Mouse (Mus musculus) neural tube, embryonic 12.5 days (tissue): ENCODE data around the gene Faah. TPM values are rescaled to one million over a fixed set of nuclear protein-coding genes. Genes with fewer than 3 reads are reported as not detected.

Source experiments
- ATAC-seq: fragments of 200-750 bp; cut with Nextera tagmentation; 2 replicates; pipeline ENCODE4 v1.8.0; 2017; ENCODE audit warnings: low read depth, mild to moderate bottlenecking, moderate TSS enrichment, moderate library complexity; ENCODE audit not compliant: low FRiP score
- H3K27ac ChIP-seq: fragments of 300-500 bp; sonication (generic); 2 replicates; pipeline ENCODE4 v1.5.1; 2016
- H3K27me3 ChIP-seq: fragments of 300-500 bp; sonication (generic); replicated peaks from 2 replicates; pipeline ENCODE4 v1.6.1; 2016; ENCODE audit warnings: mild to moderate bottlenecking
- H3K36me3 ChIP-seq: fragments of 300-500 bp; sonication (generic); 2 replicates; pipeline ENCODE4 v1.6.1; 2016; ENCODE audit warnings: mild to moderate bottlenecking
- H3K4me1 ChIP-seq: fragments of 300-500 bp; sonication (generic); 2 replicates; pipeline ENCODE4 v1.6.1; 2016
- H3K4me2 ChIP-seq: fragments of 300-500 bp; sonication (generic); replicated peaks from 2 replicates; pipeline ENCODE4 v1.6.1; 2016; ENCODE audit warnings: mild to moderate bottlenecking
- H3K4me3 ChIP-seq: fragments of 300-500 bp; sonication (generic); 2 replicates; pipeline ENCODE4 v1.5.1; 2016
- H3K9ac ChIP-seq: fragments of 300-500 bp; sonication (generic); 2 replicates; pipeline ENCODE4 v1.6.1; 2016; ENCODE audit warnings: mild to moderate bottlenecking
- H3K9me3 ChIP-seq: fragments of 300-500 bp; sonication (generic); 2 replicates; pipeline ENCODE4 v1.6.1; 2016; ENCODE audit warnings: mild to moderate bottlenecking
- WGBS: fragments of 180-500 bp; shearing (Covaris S2); methylation state at CpG from one replicate; pipeline ENCODE4 v1.1.7; 2016; 5-methylcytosine and 5-hydroxymethylcytosine counted together
- polyA plus RNA-seq: library from polyadenylated mRNA; unstranded; fragments of >200 nt; fragmentation: Nextera tagmentation; extraction: Ambion mirVana; gene quantifications from 2 replicates; pipeline ENCODE4 v1.2.1, GENCODE M21; 2016

The Faah gene
- polyA plus RNA-seq, 1 experiment from 2014 or later: 5.8 TPM

DNA sequence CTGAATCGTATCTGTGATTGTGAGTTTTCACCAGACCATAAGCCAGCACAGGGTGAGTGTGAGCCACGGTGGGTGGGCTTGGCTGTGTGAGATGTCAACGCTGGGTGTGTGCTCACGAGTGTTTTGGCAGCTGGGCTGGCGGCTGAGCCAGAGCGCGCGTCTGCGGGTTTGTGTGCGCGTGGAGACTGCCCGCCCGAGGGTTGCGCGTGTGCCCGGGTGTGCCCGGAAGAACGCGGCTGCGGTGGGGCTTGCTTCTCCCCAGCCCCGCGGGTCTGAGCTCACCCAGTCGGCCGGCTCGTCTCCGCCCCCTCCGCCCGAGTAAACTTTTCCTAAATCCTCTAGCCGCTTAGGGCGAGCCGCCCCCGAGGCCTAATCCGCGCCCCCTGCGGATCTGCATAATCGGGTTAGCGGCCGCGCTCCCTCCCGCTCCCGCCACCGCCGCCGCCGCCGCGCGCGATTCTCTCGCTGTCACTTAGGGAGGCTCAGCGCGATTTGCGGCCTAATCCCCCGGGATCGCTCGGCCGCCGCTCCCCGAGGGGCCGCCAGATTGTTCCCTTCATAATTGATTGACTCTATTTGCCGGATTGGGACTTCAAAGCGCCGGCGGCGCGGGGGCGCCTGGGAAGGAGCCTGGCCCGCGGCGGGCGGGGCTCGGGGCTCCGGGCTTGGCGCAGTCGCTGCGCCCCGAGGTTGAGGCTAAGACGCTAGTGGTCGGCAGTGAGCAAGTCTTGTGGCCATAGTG is 54.9 kb downstream of the Faah start:
- H3K36me3 ChIP-seq: no peaks in the 10 kb centered on the region
- H3K9me3 ChIP-seq: no peaks in the 10 kb centered on the region
- H3K4me2 ChIP-seq: peak overlapping the region; percentile 86
- H3K9ac ChIP-seq: peak overlapping the region; percentile 55
- H3K4me3 ChIP-seq: peak overlapping the region; percentile 39
- peaks cover 29% of the 10 kb centered on the region for H3K4me1 ChIP-seq
- peak; percentile 62 for ATAC-seq
- under 1% methylated on average over 79 of the region's 79 CpGs for WGBS
- H3K27me3 ChIP-seq: peaks cover 95% of the 10 kb centered on the region
- no peak overlapping the region for H3K27ac ChIP-seq

DNA sequence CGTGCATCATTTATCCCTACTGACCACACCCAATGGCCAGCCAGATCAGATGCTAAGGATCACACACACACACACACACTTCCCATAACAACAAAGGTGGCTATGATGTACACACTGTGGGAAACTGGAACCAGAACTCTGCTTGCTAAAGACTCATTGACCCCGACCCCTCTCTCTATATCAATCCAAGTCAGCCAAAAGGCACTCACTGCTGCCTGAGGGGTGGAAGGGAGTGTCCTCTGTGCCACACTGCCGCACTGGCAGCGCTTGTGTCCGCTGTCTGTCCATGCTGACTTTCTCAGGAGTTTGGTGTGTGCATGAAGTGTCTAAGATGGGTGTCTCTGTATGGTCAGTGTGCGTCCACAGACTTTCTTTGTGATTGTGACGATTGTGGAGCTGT is 55.7 kb downstream of the Faah start:
- no peaks in the 10 kb centered on the region for H3K9me3 ChIP-seq
- H3K4me3 ChIP-seq: peak overlapping the region; percentile 39; the same call in 1 of the 2 replicates
- peaks cover 95% of the 10 kb centered on the region for H3K27me3 ChIP-seq
- no peak overlapping the region for H3K27ac ChIP-seq
- WGBS: 10% methylated on average over 7 of the region's 7 CpGs
- H3K36me3 ChIP-seq: no peaks in the 10 kb centered on the region
- H3K4me2 ChIP-seq: peak overlapping the region; percentile 86
- H3K9ac ChIP-seq: no peak overlapping the region
- H3K4me1 ChIP-seq: peaks cover 29% of the 10 kb centered on the region
- ATAC-seq: peak; percentile 15; the same call in 1 of the 2 replicates

DNA sequence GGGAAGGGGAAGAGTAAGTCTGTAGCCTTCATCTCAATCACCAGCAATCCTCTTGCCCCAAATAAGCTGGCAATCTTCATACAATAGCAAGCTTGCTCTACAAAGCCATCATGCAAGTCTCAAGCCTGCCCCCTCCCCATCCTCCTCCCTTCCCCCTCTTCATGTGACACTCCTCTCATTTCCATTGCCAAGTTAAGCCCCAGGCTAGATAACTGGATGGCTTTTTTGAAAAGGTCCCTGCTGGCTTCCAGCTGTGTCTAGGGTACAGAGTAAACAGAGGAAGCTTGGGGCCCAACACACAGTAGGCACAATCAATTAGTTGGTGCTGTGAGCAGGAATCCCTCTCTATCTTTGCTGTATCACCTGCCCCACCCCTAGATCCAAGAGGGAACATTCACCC is 58.2 kb downstream of the Faah start:
- Histone ChIP-seq H3K27me3 (peaks cover 94% of the 10 kb centered on the region), H3K4me3 (no peak overlapping the region), H3K36me3 (no peaks in the 10 kb centered on the region), H3K9ac (no peak overlapping the region), H3K27ac (no peak overlapping the region), H3K4me2 (no peak overlapping the region), H3K4me1 (peaks cover 32% of the 10 kb centered on the region), H3K9me3 (no peaks in the 10 kb centered on the region)
- no peak for ATAC-seq

DNA sequence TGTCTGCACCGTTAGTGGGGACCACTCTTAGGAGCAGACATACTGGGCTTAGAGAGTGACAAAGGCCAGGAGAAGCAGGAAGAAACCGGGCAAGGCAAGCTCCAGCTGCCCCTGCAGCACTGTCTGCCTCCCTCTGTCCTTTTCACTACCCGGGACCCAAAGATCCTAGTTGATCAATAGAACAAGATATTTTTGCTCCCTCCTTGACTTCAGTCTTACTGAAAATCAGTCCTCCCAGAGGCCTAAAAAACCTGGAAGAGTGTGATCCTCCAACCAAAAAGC is 62.3 kb downstream of the Faah start:
- no peak for ATAC-seq
- Histone ChIP-seq H3K9ac (no peak overlapping the region), H3K27ac (no peak overlapping the region), H3K4me1 (peaks cover 8% of the 10 kb centered on the region), H3K9me3 (no peaks in the 10 kb centered on the region), H3K4me3 (peak overlapping the region; percentile 7; the same call in 1 of the 2 replicates), H3K36me3 (no peaks in the 10 kb centered on the region), H3K27me3 (peaks cover 97% of the 10 kb centered on the region), H3K4me2 (peak overlapping the region; percentile 48)
- 5% methylated on average over 3 of the region's 3 CpGs for WGBS

DNA sequence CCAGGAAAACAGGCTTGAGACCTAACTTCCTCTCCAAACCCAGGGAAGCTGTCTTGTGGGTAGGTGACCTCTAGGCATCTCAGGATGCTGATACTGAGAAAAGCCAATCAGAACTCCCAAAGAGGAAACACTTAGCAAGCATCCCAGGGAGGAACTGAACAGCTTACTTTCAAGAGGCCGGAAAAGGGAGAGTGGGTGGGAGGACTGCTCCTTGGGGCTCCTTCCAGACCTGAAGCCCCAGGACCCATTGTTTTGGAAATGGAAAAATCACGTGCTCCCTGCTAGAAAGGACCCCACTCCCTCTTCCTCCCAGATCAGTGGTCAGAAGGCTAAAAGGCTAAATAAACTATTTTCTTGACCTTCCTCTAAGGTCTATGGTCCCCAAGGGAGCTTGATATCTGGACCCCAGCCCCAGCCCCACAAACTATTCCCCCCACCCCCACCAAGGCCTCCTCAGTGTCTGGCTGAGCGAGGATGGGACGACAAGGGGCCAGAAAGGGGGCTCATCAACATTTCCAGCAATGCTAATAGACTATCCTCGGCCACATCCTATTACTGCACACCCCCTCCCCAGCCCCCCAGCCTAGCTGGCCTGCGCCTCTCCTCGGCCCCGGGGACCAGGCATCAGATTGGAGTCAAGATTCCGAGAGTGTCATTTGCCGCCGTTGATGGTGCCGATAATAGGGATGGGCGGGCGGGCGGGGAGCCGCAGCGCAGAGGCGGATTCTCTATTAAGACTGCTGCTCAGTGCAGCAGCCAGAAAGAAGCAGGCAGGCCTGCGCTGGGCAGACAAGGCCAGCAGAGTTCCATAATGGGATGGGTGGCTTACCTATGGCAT is 62.9 kb downstream of the Faah start:
- Histone ChIP-seq H3K4me3 (peak overlapping the region; percentile 7; the same call in 1 of the 2 replicates), H3K36me3 (no peaks in the 10 kb centered on the region), H3K4me1 (peaks cover 8% of the 10 kb centered on the region), H3K9me3 (no peaks in the 10 kb centered on the region), H3K9ac (no peak overlapping the region), H3K4me2 (peak overlapping the region; percentile 48), H3K27me3 (peaks cover 97% of the 10 kb centered on the region), H3K27ac (no peak overlapping the region)
- WGBS: 3% methylated on average over 19 of the region's 19 CpGs
- 0 out of 2 replicates have a peak, but pooled peaks have one; percentile 48 for ATAC-seq

DNA sequence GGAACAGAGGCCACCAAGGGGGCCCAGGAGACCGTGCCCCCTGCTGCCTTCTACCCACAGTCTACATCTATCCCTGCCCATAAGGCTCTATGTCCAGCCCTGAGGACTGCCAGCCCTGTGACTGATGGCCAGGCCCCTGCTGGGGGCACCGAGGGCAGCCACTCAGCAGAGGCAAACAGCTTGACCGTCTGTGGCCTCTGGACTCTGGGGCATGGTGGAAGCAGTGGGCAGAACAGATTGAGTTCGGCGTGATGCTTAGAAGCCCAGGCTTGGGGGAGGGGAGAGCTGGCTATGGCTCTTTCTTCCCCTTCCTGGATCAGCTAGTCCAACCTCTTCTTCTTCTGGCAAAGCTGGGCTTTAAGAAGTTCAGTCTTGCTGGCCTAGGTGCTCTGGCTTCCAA is 64.2 kb downstream of the Faah start:
- Histone ChIP-seq H3K36me3 (no peaks in the 10 kb centered on the region), H3K4me3 (no peak overlapping the region), H3K4me2 (no peak overlapping the region), H3K27me3 (peaks cover 97% of the 10 kb centered on the region), H3K27ac (no peak overlapping the region), H3K9ac (no peak overlapping the region), H3K4me1 (peaks cover 8% of the 10 kb centered on the region), H3K9me3 (no peaks in the 10 kb centered on the region)
- no peak for ATAC-seq
- 21% methylated on average over 5 of the region's 5 CpGs for WGBS

DNA sequence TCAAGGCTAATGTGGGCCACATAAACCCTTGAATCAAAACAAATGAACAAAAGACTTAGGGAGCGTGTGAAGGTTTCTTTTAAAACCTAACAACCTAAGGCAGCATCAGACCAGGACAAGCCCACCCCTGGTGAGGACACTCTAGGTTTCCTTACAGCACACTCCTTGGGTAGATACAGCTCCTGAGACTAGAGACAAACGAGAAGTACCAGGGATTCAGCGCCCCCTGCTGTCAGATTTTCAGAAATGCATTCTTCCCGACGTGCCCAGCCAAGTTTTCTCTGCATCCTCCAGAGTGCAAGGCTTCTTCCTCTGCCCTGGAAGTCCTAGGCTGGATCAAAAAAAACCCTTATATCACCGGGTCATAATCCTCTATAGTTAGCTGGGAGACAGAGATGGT is 65.0 kb downstream of the Faah start:
- Histone ChIP-seq H3K36me3 (no peaks in the 10 kb centered on the region), H3K4me2 (no peak overlapping the region), H3K4me1 (peaks cover 8% of the 10 kb centered on the region), H3K4me3 (no peak overlapping the region), H3K27me3 (peaks cover 98% of the 10 kb centered on the region), H3K9me3 (no peaks in the 10 kb centered on the region), H3K27ac (no peak overlapping the region), H3K9ac (no peak overlapping the region)
- ATAC-seq: no peak
- WGBS: 11% methylated on average over 6 of the region's 6 CpGs

DNA sequence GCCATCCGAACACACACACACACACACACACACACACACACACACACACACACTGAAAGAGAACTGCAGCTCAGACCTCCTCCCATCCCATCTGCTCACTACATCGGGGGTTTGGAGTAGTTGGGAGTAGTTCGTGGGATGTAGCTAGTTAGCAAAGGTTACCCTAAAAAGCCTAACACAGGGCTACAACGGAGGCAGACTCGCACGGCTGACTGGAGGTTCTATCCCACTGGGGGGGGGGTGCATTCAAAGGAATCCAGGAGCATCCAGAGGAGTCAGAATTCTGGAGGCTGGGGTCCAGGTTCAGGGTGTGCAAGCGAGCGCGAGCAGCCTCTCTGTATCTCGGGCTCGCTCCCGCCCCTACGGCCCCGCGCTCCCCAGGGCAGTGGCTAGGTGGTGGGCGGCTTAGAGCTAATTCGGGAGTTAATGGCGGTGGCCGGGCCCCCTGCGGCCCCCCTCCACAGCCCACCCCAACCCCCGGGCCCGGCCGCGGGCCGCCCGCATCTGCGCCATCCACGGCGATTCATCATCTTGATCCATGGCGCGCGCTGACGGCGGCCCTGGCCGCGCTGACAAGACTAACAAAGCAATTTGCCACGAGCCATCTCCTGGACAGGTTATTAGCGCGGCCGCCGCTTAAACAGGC is 73.9 kb downstream of the Faah start:
- Histone ChIP-seq H3K4me3 (peak overlapping the region; percentile 15; the same call in 1 of the 2 replicates), H3K36me3 (no peaks in the 10 kb centered on the region), H3K27me3 (peaks cover 100% of the 10 kb centered on the region), H3K4me1 (peaks cover 23% of the 10 kb centered on the region), H3K27ac (no peak overlapping the region), H3K9ac (0 out of 2 replicates have a peak overlapping the region, but pooled peaks have one; percentile 40), H3K4me2 (peak overlapping the region; percentile 55), H3K9me3 (no peaks in the 10 kb centered on the region)
- WGBS: 1% methylated on average over 41 of the region's 41 CpGs
- ATAC-seq: peak; percentile 54

DNA sequence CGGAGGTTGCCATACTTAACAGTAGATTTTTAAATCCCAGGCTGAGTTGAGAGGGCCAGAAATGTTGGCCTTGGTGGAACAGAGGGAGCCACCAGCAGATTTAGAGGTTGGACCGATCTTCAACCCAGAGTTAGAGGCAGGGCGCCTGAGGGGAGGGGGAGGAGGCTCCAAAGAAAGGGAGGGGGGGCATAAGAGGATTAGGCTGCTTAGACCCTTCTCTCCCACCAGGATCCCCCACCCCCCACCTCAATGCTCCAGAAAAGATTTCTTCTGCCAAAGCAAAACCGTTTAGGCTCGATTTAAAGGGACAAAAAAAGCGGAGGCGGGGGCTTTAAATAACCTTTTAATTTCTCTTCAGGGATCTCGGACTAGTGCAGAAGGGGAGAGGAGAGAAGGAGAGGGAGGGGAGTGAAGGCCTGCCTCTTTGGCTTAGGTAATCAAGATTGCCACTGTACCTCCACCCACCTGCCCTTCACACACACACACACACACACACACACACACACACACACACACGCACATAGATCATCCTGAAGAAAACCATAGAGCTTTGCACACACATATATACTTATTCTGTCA is 76.4 kb downstream of the Faah start:
- ATAC-seq: no peak
- no peak overlapping the region for H3K4me2 ChIP-seq
- H3K4me1 ChIP-seq: peaks cover 29% of the 10 kb centered on the region
- H3K27me3 ChIP-seq: peaks cover 100% of the 10 kb centered on the region
- no peak overlapping the region for H3K27ac ChIP-seq
- no peaks in the 10 kb centered on the region for H3K36me3 ChIP-seq
- no peak overlapping the region for H3K9ac ChIP-seq
- WGBS: 1% methylated on average over 9 of the region's 9 CpGs
- H3K4me3 ChIP-seq: no peak overlapping the region
- no peaks in the 10 kb centered on the region for H3K9me3 ChIP-seq

DNA sequence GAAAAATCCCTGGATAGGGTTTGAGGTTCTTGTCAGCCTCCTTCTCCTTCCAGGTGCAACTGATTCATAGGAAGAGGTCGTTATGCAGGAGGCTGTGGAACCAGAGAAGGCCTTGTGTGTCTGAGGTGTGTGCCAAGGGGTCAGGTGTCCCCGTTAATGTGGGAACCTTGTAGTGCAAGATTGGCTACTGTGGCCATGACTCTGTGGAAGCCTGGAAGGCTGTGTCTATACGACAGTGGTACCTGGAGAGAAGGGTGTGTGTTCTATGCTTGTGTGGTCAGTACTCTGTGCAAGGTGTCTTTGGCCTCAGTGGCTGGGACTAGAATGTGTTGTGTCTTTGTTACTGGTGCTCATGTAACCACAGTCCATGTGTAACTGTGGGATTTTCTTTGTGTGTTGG is 77.0 kb downstream of the Faah start:
- 2% methylated on average over 3 of the region's 3 CpGs for WGBS
- no peak for ATAC-seq
- peaks cover 36% of the 10 kb centered on the region for H3K4me1 ChIP-seq

DNA sequence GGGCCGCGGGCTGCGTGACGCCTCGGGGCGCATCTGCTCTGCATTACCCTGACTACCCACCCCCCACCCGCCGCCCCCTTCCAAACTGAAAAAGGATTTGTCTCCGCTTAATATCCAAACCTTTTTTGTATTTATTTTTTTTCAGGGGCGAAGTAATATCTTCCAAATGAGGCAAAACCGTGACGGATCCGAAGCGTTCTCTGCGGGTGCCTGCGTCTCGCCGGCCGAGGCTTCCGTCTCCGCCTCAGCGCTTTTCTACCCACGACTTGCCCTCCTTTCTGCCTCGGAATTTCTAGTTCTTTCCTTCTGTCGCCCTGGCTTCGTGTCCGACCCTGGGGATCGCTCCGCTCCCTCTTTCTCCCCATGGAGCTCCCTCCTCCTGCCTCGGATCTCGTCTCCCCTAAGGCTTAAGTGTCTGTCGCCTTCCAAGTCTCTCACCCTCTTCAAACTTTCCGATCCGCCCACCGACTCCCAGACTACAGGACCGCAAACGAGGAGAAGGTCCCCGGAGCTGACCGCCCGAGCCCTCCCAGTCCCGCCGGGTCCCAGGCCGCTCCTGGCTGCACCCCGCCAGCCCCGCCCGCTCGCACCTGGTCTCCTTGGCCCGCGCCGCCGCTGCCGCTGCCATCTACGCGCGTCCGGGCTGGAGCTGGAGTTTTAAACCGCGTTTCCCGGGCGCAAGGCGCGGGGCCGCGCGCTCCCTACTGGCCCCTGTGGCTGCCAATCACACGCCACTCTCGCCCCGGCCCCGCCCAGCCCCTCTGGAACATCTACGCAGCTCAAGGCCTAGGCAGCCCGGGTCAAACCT is 78.2 kb downstream of the Faah start, which contains the start of gene Dmbx1:
Gene Dmbx1 (minus strand): TSS at position 632 of the 808 bp plus-strand sequence.
- H3K9ac ChIP-seq: no peak within 1 kb of the TSS
- H3K36me3 ChIP-seq: no peaks in the 10 kb centered on the region
- H3K4me2 ChIP-seq: peak within 1 kb of the TSS; percentile 63
- ATAC-seq: no peak
- peak within 1 kb of the TSS; percentile 29 for H3K4me3 ChIP-seq
- H3K4me1 ChIP-seq: peaks cover 35% of the 10 kb centered on the region
- WGBS: under 1% methylated on average over 71 of the region's 71 CpGs
- H3K27ac ChIP-seq: no peak within 1 kb of the TSS
- H3K9me3 ChIP-seq: no peaks in the 10 kb centered on the region
- peaks cover 100% of the 10 kb centered on the region for H3K27me3 ChIP-seq

More for the DNA sequence above, 77.0 kb downstream of the Faah start:
- peaks cover 100% of the 10 kb centered on the region for H3K27me3 ChIP-seq
- no peaks in the 10 kb centered on the region for H3K9me3 ChIP-seq
- no peak overlapping the region for H3K4me3 ChIP-seq
- H3K36me3 ChIP-seq: no peaks in the 10 kb centered on the region
- H3K4me2 ChIP-seq: no peak overlapping the region
- no peak overlapping the region for H3K27ac ChIP-seq
- H3K9ac ChIP-seq: no peak overlapping the region
